Mouse (Mus musculus) lung, postnatal 14 days (tissue): ENCODE measurements at regions not wholly inside any gene's neighbourhood (a gene's known extent, or its start where the extent isn't known, plus 50 kb on each side); places are given as distances from the start of the nearest gene placed in this dataset.

Source experiments
- DNase-seq: peaks from one replicate; pipeline ENCODE4 v3.0.0; 2021

DNA sequence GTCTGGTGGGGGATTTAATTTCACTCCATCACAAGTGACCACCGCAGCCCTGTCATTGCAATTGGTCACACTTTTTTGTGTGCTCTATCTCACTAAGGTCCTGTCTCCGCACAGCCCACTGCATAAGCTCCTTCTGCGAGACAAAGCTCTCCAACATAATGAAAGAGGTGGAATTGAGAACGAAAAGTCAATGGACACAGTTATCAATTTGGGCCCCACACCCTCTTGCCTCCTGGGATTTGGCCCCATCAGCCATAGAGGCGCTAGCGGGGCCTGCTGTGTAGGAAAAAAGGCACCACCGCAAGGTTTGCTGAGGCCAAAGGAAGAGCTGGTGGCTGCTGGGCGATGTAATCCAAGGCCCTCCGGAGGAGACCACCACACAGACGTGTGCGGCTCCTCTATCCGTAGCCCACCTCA, 386.3 kb upstream of the Nr2f2 start:
- DNase-seq, result no peak

- no peak for DNase-seq
Measured at GRCm38 (mm10) chr7:70748884-70749283, 382.3 kb upstream of the Nr2f2 start.

DNA sequence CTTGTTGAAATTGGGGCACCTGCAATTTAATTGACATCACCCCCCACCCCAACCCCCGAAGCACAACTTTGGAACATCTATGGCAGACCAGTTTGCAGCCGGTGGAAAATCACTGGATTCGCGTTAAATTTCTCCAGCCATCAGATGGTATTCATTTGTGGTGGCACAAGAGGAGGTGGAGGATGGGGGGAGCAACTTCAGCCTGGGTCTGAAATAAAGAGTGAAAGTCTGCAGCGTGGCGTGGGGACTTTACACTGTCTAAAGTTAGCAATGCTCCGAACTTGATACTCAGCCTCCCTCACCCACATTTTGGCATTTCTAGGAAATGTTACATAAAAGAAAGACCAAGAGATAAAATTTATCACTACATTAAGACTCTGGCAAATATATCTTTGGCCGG, 381.8 kb upstream of the Nr2f2 start:
- DNase-seq, result no peak

DNA sequence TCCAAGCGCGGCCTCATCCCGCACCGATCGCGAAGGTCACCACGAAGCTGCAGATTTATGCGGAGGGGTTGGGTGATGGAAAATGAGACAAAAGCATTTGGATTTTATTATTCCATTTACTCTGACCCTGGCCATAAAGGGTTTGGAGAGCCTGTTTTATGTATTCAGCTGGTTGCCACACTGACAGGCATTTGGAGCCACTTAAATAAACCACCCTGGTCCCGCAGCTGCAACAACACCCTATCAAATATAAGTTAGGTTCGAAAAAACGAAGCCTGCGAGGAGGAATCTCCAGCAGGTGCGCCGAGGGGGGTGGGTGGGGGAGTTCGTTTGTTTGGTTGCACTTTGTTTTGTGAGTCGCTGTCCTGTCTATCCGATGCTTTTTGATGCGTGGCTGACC, 377.8 kb upstream of the Nr2f2 start:
- no peak for DNase-seq

GRCm38 (mm10) chr7:70735591-70735990, 369.1 kb upstream of the Nr2f2 start:
- DNase-seq, result no peak

DNA sequence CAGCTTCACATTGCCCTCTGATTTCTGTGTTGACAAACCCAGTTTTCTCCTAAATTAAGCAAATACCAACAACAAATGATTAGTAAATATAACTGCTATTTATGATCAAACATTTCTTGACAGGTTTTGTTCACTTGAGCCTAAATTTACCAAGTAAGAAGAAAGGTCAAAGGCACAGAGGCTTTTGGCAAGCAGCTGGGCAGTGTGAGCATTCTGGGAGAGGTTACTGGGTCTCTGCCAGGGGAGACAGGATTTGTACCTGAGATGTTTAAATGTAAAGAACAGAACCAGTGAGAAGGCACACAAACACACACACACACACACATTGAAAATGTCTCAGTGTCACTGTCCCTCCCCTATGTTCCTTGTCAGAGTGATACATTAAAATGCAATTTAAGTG, 367.0 kb upstream of the Nr2f2 start:
- no peak for DNase-seq

GRCm38 (mm10) chr7:70729896-70730295, 363.4 kb upstream of the Nr2f2 start:
- peak; percentile 15 for DNase-seq

DNA sequence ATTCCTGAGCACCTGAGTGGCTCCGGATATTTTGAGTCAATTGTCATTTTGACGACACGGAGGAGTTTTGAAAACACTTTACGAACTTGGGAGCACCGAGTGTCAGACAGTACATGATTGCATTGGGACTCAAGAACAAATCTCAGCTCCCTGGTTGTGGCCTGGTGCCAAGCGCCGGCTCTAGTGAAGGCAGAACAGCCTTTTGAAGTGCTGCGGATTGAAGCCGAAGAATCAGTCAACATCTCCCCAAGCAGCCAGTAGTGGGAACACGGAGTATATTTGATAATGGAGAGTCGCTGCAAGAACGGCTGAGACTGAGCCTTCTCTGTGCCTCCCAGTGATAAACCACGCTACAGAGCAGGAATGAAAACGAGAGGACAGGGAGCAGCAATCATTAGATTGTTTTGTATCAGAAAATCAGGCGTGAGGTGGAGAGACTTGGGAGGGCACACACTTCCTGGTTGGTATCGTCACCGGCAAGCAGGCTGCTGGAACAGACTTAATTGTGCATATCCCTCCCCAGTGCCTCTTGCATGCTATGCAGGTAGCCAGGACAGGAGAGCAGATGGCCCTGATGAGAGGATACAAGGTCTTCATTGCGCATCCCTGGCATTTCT, 351.7 kb upstream of the Nr2f2 start:
- DNase-seq, result peak; percentile 67

- no peak for DNase-seq
Measured at GRCm38 (mm10) chr7:70717608-70718007, 351.1 kb upstream of the Nr2f2 start.

GRCm38 (mm10) chr7:70716811-70717458, 350.4 kb upstream of the Nr2f2 start:
- no peak for DNase-seq

- no peak for DNase-seq
Measured at GRCm38 (mm10) chr7:70712141-70712540, 345.6 kb upstream of the Nr2f2 start.

GRCm38 (mm10) chr7:70706281-70706680, 339.7 kb upstream of the Nr2f2 start:
- no peak for DNase-seq

DNA sequence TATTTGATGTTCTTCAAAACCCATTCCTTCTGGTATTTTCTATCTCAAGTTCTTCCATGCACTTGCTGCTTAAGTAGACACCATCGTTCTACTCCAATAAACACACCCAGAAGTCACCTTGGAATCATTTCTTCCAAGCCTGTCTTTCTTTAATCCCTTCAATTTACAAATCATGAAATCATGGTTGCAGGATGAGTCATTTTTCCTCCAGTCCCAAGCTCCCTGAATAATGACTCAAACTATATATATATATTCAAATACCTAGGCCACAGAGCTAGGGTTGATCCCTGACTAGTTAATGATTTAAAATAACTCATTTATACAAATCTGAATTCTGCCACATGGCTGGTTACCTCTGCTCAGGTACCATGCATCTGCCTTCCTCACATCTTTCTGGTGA, 337.2 kb upstream of the Nr2f2 start:
- no peak for DNase-seq

- no peak for DNase-seq
Measured at GRCm38 (mm10) chr7:70700461-70700860, 333.9 kb upstream of the Nr2f2 start.

- no peak for DNase-seq
Measured at GRCm38 (mm10) chr7:70699391-70699790, 332.9 kb upstream of the Nr2f2 start.

GRCm38 (mm10) chr7:70698986-70699385, 332.5 kb upstream of the Nr2f2 start:
- DNase-seq, result no peak

DNA sequence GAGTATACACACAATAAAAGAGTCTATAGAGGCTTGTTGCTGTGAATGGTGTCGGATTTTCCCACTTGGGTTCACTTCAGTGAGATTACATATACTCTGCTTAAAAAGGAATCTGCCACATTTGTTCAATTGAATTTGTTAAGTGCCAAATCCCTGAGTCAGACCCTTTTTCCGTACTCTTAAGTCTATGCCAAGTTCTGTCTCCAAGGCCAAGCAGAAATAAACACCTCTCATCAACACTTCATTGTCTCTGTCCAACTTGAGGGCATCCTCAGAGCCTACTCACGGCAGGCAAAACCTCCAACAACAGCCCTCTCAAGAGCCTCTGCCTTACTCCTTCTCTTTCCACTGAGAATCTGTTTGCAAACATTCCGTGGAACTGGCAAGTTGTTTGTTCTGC, 325.6 kb upstream of the Nr2f2 start:
- no peak for DNase-seq

DNA sequence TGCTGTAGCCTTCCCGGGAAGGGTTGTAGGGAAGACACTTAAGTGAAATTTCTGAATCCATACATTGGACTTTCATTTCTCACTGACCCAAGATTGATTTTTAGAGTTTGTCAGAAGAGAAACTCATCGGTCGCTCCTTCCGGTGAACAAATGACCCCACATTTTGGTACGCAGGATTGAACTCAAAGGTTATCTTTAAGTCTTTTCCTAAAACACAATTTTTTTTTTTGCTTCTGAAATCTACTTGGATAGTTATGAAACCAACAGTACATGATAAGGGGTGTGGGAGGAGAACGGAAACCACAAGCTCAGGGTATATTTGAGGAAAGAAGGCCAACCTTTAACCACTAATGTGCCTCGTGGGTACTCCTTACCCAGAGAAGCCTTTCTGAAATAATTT, 324.3 kb upstream of the Nr2f2 start:
- no peak for DNase-seq

DNA sequence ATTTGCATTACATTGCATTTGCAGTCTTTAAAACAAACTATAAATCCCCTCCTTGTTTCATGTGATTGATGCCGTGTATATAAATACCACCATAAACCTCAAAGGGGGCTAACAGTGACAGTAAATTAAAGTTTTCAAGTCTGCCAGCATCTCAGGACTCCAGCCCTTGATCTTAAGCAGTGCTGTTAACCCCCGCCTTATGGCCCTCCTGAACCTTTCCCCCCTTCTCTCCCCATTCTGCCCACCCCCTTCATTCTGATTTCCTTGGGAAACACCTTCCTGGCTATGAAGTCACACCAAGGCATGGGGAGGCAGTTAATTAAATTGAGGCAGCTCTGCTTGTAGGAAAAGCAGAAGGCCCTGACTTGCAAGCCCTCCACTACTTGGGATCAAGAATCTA, 302.5 kb upstream of the Nr2f2 start:
- no peak for DNase-seq

GRCm38 (mm10) chr7:70660162-70660561, 293.6 kb upstream of the Nr2f2 start:
- no peak for DNase-seq

DNA sequence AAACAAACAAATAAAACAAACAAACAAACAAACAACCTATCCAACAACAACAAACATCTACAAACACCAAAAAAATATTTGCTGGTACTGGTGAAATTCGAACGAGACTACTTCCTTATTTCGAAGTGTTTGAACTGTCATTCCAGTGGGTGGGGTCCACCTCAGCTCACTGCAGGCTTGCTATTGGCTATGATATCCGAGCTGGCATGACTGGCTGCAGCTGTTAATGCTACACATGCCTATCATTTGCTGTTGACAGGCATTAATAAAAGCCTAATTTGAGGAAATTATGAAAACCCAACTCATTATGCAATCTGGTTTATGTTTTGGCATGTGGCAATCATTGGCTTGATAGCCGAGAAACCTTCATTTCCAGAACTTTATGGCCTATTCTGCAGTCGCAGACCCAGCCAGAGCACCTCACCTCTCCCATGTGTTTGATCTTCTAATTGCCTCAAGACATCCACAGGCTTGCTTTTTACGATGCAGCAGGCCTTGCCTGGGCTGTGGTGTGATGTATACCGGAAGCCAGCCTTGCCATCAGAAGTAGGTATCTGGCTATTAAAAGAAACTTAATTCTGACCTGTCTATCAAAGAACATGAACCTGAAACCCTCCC, 283.3 kb upstream of the Nr2f2 start:
- no peak for DNase-seq

DNA sequence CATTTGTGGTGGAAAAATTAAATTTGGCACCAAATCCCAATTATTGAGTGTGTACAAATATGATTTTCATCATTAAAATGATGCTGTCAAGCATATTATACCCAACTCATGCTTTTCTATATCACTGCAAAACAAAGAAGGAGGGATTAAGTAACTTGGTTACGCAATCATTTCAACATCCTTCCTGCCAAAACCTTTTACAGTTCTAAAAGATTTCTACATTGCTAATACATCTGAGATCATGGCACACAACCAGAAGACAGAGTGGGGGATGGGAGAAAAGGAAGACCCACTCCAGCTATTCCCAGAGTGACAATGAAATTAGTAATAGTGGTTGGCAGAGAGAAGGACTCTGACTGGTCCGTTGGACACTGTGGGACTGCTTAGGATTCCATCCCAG, 280.3 kb upstream of the Nr2f2 start:
- DNase-seq, result no peak

GRCm38 (mm10) chr7:70643694-70644301, 277.3 kb upstream of the Nr2f2 start:
- no peak for DNase-seq

DNA sequence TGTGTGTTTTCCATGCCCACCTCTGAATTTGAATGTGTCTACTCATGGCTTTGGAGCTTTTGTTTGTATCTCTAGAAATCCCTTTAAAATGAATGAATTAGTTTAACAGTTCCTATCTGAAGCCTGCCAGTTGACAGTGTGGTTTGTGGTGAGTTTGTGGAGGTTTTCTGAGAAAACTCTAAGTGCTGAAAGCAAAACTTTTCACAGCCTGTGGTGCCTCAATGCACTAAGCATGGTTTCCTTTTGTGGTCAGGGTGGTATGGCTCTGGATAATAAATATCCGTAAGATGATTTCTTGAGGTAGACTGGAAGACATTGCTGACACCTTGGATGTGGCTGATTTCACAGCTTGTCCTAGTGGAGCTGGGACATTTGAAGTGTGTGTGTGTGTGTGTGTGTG, 276.5 kb upstream of the Nr2f2 start:
- no peak for DNase-seq
